Mouse (Mus musculus): Measurements from ENCODE around the gene Hist1h1t.

DNA sequence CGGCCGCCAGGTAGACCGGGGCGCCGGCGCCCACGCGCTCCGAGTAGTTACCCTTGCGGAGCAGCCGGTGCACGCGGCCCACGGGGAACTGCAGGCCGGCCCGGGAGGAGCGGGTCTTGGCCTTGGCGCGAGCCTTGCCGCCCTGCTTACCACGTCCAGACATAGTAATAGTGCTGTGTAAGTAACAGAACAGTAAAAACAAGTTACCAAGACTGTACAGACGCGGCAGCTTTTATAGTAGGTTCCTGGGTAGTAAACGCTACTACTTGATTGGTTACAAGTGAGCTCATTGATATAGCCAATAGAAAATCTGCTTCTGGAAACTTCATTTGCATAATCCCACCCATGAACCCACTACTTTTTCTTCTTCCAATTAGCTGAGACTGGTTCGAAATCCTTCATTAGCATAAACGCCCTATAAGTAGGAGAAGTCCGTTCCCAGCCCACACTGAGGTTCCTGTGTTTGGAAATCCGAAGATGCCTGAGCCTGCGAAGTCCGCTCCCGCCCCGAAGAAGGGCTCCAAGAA lies 11.8 kb upstream of the Hist1h1t start, which contains the start of the genes Hist1h2ac and Hist1h2bc:
- TF ChIP-seq CTCF (IDR thresholded peaks at IDR 0.05; ENCODE audit: low read depth, low read length): no peak
- TF ChIP-seq POLR2A (IDR thresholded peaks at IDR 0.05; ENCODE audit: borderline replicate concordance, low read depth, low read length): no peak

Measured in bone marrow macrophage, adult 2 months (primary cell).